8 mouse cellular contexts compared by ENCODE assay signal in the genomic region with DNA sequence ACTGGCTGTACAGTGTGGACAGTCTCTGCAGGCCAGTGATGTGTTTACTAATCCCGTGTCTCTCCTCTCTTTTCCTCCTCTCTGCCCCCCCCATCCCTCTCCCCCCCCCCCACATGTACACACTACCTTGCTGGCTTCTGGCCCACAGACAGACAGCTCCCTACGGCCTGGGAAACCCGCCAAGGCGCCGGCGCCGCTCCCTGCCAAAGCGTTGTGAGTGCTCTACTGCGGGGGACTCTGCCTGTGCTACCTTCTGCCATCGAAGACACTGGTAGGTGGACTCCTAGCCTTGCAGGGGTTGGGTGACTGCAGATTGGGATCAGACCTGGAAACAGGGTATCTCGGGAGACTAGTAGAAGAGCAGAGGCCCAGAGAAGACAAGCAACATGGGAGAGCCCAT. TPM values are rescaled to one million over a fixed set of nuclear protein-coding genes. Genes with fewer than 3 reads are reported as not detected.
DNase-seq lines count a peak whose midpoint lies in the region; ATAC-seq lines count a peak whose summit lies in the region.

No protein-coding gene starts in this region.

- DNase-seq in heart, adult 9 months (ENCODE audit: low spot score in 2 of 2): no peak
- DNase-seq in urinary bladder, postnatal 25 days (ENCODE audit: low spot score): peak; percentile 38
- DNase-seq in urinary bladder, postnatal 4 days (ENCODE audit: low spot score in 2 of 2): no peak
- DNase-seq in kidney, postnatal 36 days: peak; percentile 17 to 38
- DNase-seq in ovary, postnatal 36 days (ENCODE audit: low spot score): peak; percentile 69
- no peak for DNase-seq in embryo, embryonic 9.5 days (ENCODE audit: extremely low spot score)
- DNase-seq in retina, embryonic 14.5 days (ENCODE audit: low spot score): no peak

- 0 out of 2 replicates have a peak overlapping the region, but pooled peaks have one; percentile 3 for H3K27ac ChIP-seq in heart, embryonic 13.5 days (replicated peaks)

- H3K36me3 ChIP-seq in heart, embryonic 13.5 days: no peaks in the 10 kb centered on the region

- H3K9ac ChIP-seq in heart, embryonic 13.5 days: 0 out of 2 replicates have a peak overlapping the region, but pooled peaks have one; percentile 33

- no peaks in the 10 kb centered on the region for H3K9me3 ChIP-seq in heart, embryonic 13.5 days

- no peak overlapping the region for H3K4me2 ChIP-seq in heart, embryonic 13.5 days

- no peak overlapping the region for H3K4me3 ChIP-seq in heart, embryonic 13.5 days

- WGBS in heart, embryonic 13.5 days: 23% methylated on average over 11 of the region's 11 CpGs

- H3K27me3 ChIP-seq in heart, embryonic 13.5 days (replicated peaks): peaks cover 22% of the 10 kb centered on the region

- no peak for ATAC-seq in heart, embryonic 13.5 days (ENCODE audit: extremely low read depth, insufficient number of reproducible peaks, low FRiP score, low TSS enrichment)

- H3K4me1 ChIP-seq in heart, embryonic 13.5 days: peaks cover 46% of the 10 kb centered on the region

RNA-seq across cellular contexts. Expression of a gene that starts 2.2 kb away (rescaled TPM):
- polyA plus RNA-seq in heart, embryonic 13.5 days (2015; fragmentation: Nextera tagmentation; extraction: Ambion mirVana): 0.62 and 0.96 TPM in 2 replicates

Comparison
In these comparisons a context has a peak if more than half of its experiments do, and no peak if none do; other contexts are left out.
1. DNase-seq: peak in urinary bladder, postnatal 25 days (single experiment), kidney, postnatal 36 days (2 of 2) and ovary, postnatal 36 days (single experiment); none in heart, adult 9 months (0 of 2), urinary bladder, postnatal 4 days (0 of 2), embryo, embryonic 9.5 days (single experiment) and retina, embryonic 14.5 days (single experiment).